Mouse (Mus musculus): Measurements from ENCODE around the gene Il11ra2. TPM values are rescaled to one million over a fixed set of nuclear protein-coding genes. Genes with fewer than 3 reads are reported as not detected.

The Il11ra2 gene
- total RNA-seq (2023) = not detected

DNA sequence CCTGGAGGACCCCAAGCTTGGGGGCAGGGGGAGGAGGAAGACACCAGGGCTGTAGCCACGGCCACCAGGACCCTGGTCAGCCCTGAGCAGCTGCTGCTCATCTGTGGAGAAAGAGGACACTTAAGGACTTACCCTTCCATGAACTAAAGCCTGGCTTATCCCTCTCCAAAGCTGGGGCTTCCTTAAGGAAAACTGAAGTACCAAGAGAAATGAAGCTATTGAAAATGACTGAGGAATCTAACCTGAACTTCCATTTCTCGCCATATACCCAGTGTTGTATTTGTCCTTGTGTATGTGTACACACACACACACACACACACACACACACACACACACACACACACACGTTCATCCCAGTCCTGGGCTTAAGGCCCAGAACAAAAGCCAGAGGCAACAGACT lies at the start of gene Il11ra2:
TSS of gene Il11ra2 (minus strand) at position 101 of the 400 bp plus-strand sequence.

DNA sequence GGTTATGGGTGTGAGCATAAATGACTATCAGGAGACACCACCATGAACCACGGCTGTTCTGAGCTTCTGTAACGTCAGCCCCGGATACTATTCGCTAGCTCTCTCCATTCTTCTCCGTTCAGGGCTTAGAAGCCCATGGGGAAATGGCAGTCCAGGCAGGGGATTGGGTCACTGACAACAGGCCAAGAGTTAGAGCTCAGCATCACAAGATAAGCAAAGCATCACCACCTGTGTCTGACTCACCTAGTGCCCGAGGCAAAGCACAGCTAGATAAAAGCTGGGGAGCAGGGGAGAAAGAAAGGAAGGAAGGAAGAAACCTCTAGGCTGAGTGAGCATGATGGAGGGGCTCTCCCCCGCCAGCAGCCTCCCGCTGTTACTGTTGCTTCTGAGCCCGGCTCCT lies 6.7 kb downstream of the Il11ra2 start, which contains the start of gene Ccl27b:
TSS of gene Ccl27b (plus strand) at position 301 of the 400 bp plus-strand sequence.

DNA sequence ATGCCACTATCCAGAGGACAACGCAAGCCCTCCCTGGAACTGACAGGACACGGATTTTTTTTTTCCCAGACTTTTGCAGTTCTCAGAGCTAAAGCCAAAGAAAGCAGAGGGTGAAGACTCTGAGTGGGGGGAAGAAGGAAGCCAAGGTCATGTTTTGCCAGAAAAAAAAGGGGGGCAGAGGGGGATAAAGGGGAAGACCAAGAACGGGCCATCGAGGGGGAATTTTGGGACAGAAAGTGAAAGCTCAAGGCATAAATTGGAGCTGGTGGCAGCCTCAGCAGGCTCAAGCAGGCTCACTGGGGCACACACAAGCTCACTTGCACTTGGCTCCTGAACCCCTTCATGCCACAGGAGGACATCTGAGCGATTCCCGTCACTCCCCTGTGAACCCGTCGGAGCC lies 32.3 kb downstream of the Il11ra2 start, which contains the start of gene Gm2564:
TSS of gene Gm2564 (plus strand) at position 301 of the 400 bp plus-strand sequence.

DNA sequence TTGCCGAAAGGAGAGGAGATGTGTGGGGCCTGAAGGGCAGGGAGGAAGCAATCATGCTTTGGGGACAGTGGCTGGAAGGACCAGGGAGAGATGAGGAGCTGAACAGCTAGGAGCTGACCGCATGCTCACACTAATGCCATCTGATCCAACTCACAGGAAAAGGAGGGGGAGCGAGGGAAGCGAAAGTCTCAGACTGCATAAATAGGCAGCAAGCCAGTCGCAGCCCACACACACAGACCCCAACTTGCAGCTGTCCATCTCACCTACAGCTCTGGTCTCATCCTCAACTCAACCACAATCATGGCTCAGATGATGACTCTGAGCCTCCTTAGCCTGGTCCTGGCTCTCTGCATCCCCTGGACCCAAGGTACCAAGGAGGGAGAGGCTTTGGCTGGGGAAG lies 49.8 kb downstream of the Il11ra2 start, which contains the start of gene Gm10591:
TSS of gene Gm10591 (plus strand) at position 301 of the 400 bp plus-strand sequence.

Other genes starting within 250 kb of the Il11ra2 start
- gene Gm21586, start 222.5 kb downstream of the Il11ra2 start, total RNA-seq (2023) = not detected
- gene Gm2163, start 195.1 kb downstream of the Il11ra2 start, total RNA-seq (2023) = under 1 TPM in 1 of 2 experiments, not detected in 1; 0.24 TPM
- gene Fam205a2, start 133.7 kb downstream of the Il11ra2 start, total RNA-seq (2023) = not detected
- not detected for gene Gm10591, start 49.7 kb downstream of the Il11ra2 start, total RNA-seq (2023)
- gene Gm2564, start 32.2 kb downstream of the Il11ra2 start, total RNA-seq (2023) = not detected
- not detected for gene Ccl27b, start 6.6 kb downstream of the Il11ra2 start, total RNA-seq (2023)
- not detected for gene 4930578G10Rik, start 73.7 kb upstream of the Il11ra2 start, total RNA-seq (2023)
- not detected for gene Ccl19, start 94.7 kb upstream of the Il11ra2 start, total RNA-seq (2023)
- not detected for gene Ccl21a, start 112.1 kb upstream of the Il11ra2 start, total RNA-seq (2023)
- not detected for gene Fam205a1, start 192.0 kb upstream of the Il11ra2 start, total RNA-seq (2023)
- gene Gm12394, start 194.9 kb upstream of the Il11ra2 start, total RNA-seq (2023) = not detected
- not detected for gene Fam205c, start 212.3 kb upstream of the Il11ra2 start, total RNA-seq (2023)

Measured in neutrophil, adult 83 days (primary cell).